Comparison of ENCODE assay signal across 10 mouse cellular contexts in the genomic region with DNA sequence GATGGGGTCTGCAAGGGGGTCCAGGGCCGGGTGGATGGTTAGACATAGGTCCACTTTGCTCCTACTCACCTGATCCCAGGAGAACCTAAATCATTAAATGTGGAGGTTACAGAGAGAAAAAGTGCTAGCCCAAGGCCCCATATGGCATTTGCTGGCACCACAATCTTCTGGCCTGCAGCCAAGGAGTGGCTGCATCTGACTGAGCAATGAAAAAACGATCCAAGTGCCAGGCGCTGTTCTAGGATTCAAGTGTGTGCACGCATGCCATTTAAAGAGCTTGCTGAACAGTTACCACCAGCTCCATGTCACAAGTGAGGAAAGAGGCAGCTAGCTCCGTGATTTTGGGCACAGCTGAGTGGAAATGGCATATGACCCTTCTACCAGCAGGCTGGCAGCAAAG. TPM values are rescaled to one million over a fixed set of nuclear protein-coding genes. Genes with fewer than 3 reads are reported as not detected.
A peak's percentile ranks its signal among the peaks of the same experiment; 100 is the strongest.
DNase-seq lines count a peak whose midpoint lies in the region; ATAC-seq lines count a peak whose summit lies in the region.
"Had no signal": no experiment of that assay in that cellular context is flagged by ENCODE, and none has a peak within 500 bp of the region (broad histone marks: within the 10 kb centered on the region; RNA-seq: fewer than 3 reads in every experiment).

No protein-coding gene starts in this region.

- 42% methylated on average over 5 of the region's 5 CpGs for WGBS in hindbrain, embryonic 16.5 days
- WGBS in hindbrain, embryonic 10.5 days = 88% methylated on average over 5 of the region's 5 CpGs

- no peaks in the 10 kb centered on the region for H3K27me3 ChIP-seq in hindbrain, embryonic 16.5 days (replicated peaks; ENCODE audit: control insufficient read depth, insufficient read depth, low read length)
- H3K27me3 ChIP-seq in hindbrain, embryonic 10.5 days (ENCODE audit: insufficient read depth, poor library complexity, severe bottlenecking) = peaks cover 11% of the 10 kb centered on the region; the same call in 1 of the 2 replicates
- H3K27me3 ChIP-seq: limb, embryonic 15.5 days had no signal

- no peak overlapping the region for H3K4me3 ChIP-seq in hindbrain, embryonic 16.5 days (ENCODE audit: low read length)
- H3K4me3 ChIP-seq in hindbrain, embryonic 10.5 days = no peak overlapping the region
- H3K4me3 ChIP-seq: erythroblast, embryonic 14.5 days; limb, embryonic 15.5 days had no signal

- peak; percentile 12 for ATAC-seq in hindbrain, embryonic 16.5 days

- H3K4me2 ChIP-seq in hindbrain, embryonic 16.5 days (ENCODE audit: low read length) = no peak overlapping the region
- H3K4me2 ChIP-seq: limb, embryonic 15.5 days had no signal

- H3K9ac ChIP-seq in hindbrain, embryonic 16.5 days (ENCODE audit: low read depth, low read length) = no peak overlapping the region
- H3K9ac ChIP-seq: limb, embryonic 15.5 days had no signal

- DNase-seq in hindbrain, embryonic 10.5 days (ENCODE audit: low spot score) = no peak
- peak; percentile 49 to 52 for DNase-seq in adrenal gland, adult 18-20 months (ENCODE audit: low spot score in 2 of 2)
- DNase-seq in cerebellum, postnatal 10 days = peak; percentile 99
- DNase-seq in layer of hippocampus, adult 8-10 months (ENCODE audit: low spot score in 2 of 2) = peak; percentile 83 to 90
- DNase-seq in right cerebral cortex, adult 18-20 months = peak; percentile 87
- no peak for DNase-seq in spleen, postnatal 10 days (ENCODE audit: low spot score in 2 of 2)
- no peak for DNase-seq in urinary bladder, adult 2 months (ENCODE audit: low spot score)

- peaks cover 31% of the 10 kb centered on the region for H3K4me1 ChIP-seq in hindbrain, embryonic 16.5 days (ENCODE audit: control insufficient read depth, insufficient read depth, low read depth, low read length)
- peaks cover 23% of the 10 kb centered on the region for H3K4me1 ChIP-seq in hindbrain, embryonic 10.5 days (replicated peaks)

- no peak overlapping the region; the same call in 1 of the 2 replicates for H3K27ac ChIP-seq in hindbrain, embryonic 16.5 days (ENCODE audit: low read depth, low read length)
- no peak overlapping the region for H3K27ac ChIP-seq in hindbrain, embryonic 10.5 days
- H3K27ac ChIP-seq: limb, embryonic 15.5 days had no signal

- H3K9me3 ChIP-seq in hindbrain, embryonic 16.5 days (ENCODE audit: control insufficient read depth, low read length) = no peaks in the 10 kb centered on the region
- no peaks in the 10 kb centered on the region for H3K9me3 ChIP-seq in hindbrain, embryonic 10.5 days
- H3K9me3 ChIP-seq: limb, embryonic 15.5 days had no signal

- H3K36me3 ChIP-seq in hindbrain, embryonic 16.5 days (ENCODE audit: control insufficient read depth, insufficient read depth, low read length) = no peaks in the 10 kb centered on the region
- H3K36me3 ChIP-seq in hindbrain, embryonic 10.5 days = no peaks in the 10 kb centered on the region
- H3K36me3 ChIP-seq: limb, embryonic 15.5 days had no signal

RNA-seq across cellular contexts. Expression of a gene that starts 23.8 kb away (rescaled TPM):
- polyA plus RNA-seq in hindbrain, embryonic 16.5 days (2015; fragmentation: Nextera tagmentation; extraction: Ambion mirVana) = not detected in 2 replicates
- not detected in 2 replicates for polyA plus RNA-seq in hindbrain, embryonic 10.5 days (2016; fragmentation: Nextera tagmentation; extraction: Ambion mirVana)
- total RNA-seq in adrenal gland, adult 18-20 months (2021) = not detected
- total RNA-seq in layer of hippocampus, adult 8-10 months (2022) = not detected
- polyA plus RNA-seq in urinary bladder, adult 2 months (2012; rRNA removed) = not detected in 2 replicates
- polyA plus RNA-seq: erythroblast, embryonic 14.5 days; limb, embryonic 15.5 days had no signal

RNA-seq across cellular contexts. Expression of a gene that starts 51.9 kb away (rescaled TPM):
- polyA plus RNA-seq in hindbrain, embryonic 16.5 days (2015; fragmentation: Nextera tagmentation; extraction: Ambion mirVana) = 67.1 and 74.8 TPM in 2 replicates
- polyA plus RNA-seq in hindbrain, embryonic 10.5 days (2016; fragmentation: Nextera tagmentation; extraction: Ambion mirVana) = 31.4 and 32.4 TPM in 2 replicates
- 10 to 100 TPM; 29.0 to 30.0 TPM for total RNA-seq in adrenal gland, adult 18-20 months (2021)
- total RNA-seq in layer of hippocampus, adult 8-10 months (2022) = 100 to 1,000 TPM; 130 to 163 (median 141) TPM
- 5.8 and 8.6 TPM in 2 replicates for polyA plus RNA-seq in urinary bladder, adult 2 months (2012; rRNA removed)
- polyA plus RNA-seq: erythroblast, embryonic 14.5 days had no signal

Comparison
In these comparisons a context has a peak if more than half of its experiments do, and no peak if none do; other contexts are left out.
1. DNase-seq: peak in adrenal gland, adult 18-20 months (2 of 2), cerebellum, postnatal 10 days (2 of 2), layer of hippocampus, adult 8-10 months (2 of 2) and right cerebral cortex, adult 18-20 months (single experiment); none in hindbrain, embryonic 10.5 days (single experiment), spleen, postnatal 10 days (0 of 2) and urinary bladder, adult 2 months (single experiment).